ENCODE assay signal across 9 mouse cellular contexts in genomic region chr4:140744654-140745053, GRCm38 (mm10). TPM values are rescaled to one million over a fixed set of nuclear protein-coding genes. Genes with fewer than 3 reads are reported as not detected.
A peak's percentile ranks its signal among the peaks of the same experiment; 100 is the strongest.
DNase-seq lines count a peak whose midpoint lies in the region; ATAC-seq and TF ChIP-seq lines count a peak whose summit lies in the region.
"Had no signal": no experiment of that assay in that cellular context is flagged by ENCODE, and none has a peak within 500 bp of the region (broad histone marks: within the 10 kb centered on the region; RNA-seq: fewer than 3 reads in every experiment).

No protein-coding gene starts in this region.

- H3K4me1 ChIP-seq in hindbrain, embryonic 10.5 days (replicated peaks): peaks cover 33% of the 10 kb centered on the region
- H3K4me1 ChIP-seq in hindbrain, embryonic 16.5 days (ENCODE audit: control insufficient read depth, insufficient read depth, low read depth, low read length): no peaks in the 10 kb centered on the region
- 0 out of 2 replicates have a peak, but pooled peaks cover 2% of the 10 kb centered on the region for H3K4me1 ChIP-seq in embryonic fibroblast, embryonic 13.5 days (ENCODE audit: control insufficient read depth, insufficient read depth, low read length)

- TF ChIP-seq POLR2A in embryonic fibroblast, embryonic 13.5 days (IDR thresholded peaks at IDR 0.05; ENCODE audit: low read depth, low read length): no peak

- H3K9me3 ChIP-seq in hindbrain, embryonic 10.5 days: no peaks in the 10 kb centered on the region
- H3K9me3 ChIP-seq in hindbrain, embryonic 16.5 days (ENCODE audit: control insufficient read depth, low read length): no peaks in the 10 kb centered on the region

- 29% methylated on average over 3 of the region's 3 CpGs for WGBS in hindbrain, embryonic 10.5 days
- 23% methylated on average over 3 of the region's 3 CpGs for WGBS in hindbrain, embryonic 16.5 days

- H3K4me3 ChIP-seq in hindbrain, embryonic 10.5 days: no peak overlapping the region
- no peak overlapping the region for H3K4me3 ChIP-seq in hindbrain, embryonic 16.5 days (ENCODE audit: low read length)
- H3K4me3 ChIP-seq in embryonic fibroblast, embryonic 13.5 days (ENCODE audit: insufficient read depth, low read length): no peak overlapping the region

- intact Hi-C loops in left cerebral cortex, postnatal 14 days (cut with DNase I): no loop called here

- peaks cover 18% of the 10 kb centered on the region; the same call in 1 of the 2 replicates for H3K27me3 ChIP-seq in hindbrain, embryonic 10.5 days (ENCODE audit: insufficient read depth, poor library complexity, severe bottlenecking)
- H3K27me3 ChIP-seq in hindbrain, embryonic 16.5 days (replicated peaks; ENCODE audit: control insufficient read depth, insufficient read depth, low read length): peaks cover 4% of the 10 kb centered on the region

- no peaks in the 10 kb centered on the region for H3K36me3 ChIP-seq in hindbrain, embryonic 10.5 days
- no peaks in the 10 kb centered on the region for H3K36me3 ChIP-seq in hindbrain, embryonic 16.5 days (ENCODE audit: control insufficient read depth, insufficient read depth, low read length)

- H3K27ac ChIP-seq in hindbrain, embryonic 10.5 days: no peak overlapping the region
- H3K27ac ChIP-seq in hindbrain, embryonic 16.5 days (ENCODE audit: low read depth, low read length): no peak overlapping the region
- H3K27ac ChIP-seq in embryonic fibroblast, embryonic 13.5 days (ENCODE audit: insufficient read depth, low read length): no peak overlapping the region

- H3K4me2 ChIP-seq in hindbrain, embryonic 16.5 days (ENCODE audit: low read length): no peak overlapping the region

- ATAC-seq in hindbrain, embryonic 16.5 days: no peak
- no peak for ATAC-seq in erythroid progenitor cell, adult 5-6 weeks (replicated peaks; ENCODE audit: low FRiP score, poor library complexity, severe bottlenecking)

- no peak overlapping the region for H3K9ac ChIP-seq in hindbrain, embryonic 16.5 days (ENCODE audit: low read depth, low read length)

- peak; percentile 47 for DNase-seq in hindbrain, embryonic 10.5 days (ENCODE audit: low spot score)
- DNase-seq in CD8-positive naive resting alpha-beta T cell, adult 2 months (ENCODE audit: low read depth in 2 of 2, low spot score in 2 of 2): peak; percentile 11 to 28
- peak; percentile 65 for DNase-seq in adrenal gland, postnatal 25 days
- peak; percentile 45 to 70 for DNase-seq in left cerebral cortex, postnatal 14 days (ENCODE audit: low spot score in 2 of 2)
- DNase-seq in right cerebral cortex, postnatal 14 days: peak; percentile 65

- peak; percentile 88; the same call in 1 of the 2 replicates for TF ChIP-seq CTCF in embryonic fibroblast, embryonic 13.5 days (IDR thresholded peaks at IDR 0.05; ENCODE audit: borderline replicate concordance, insufficient read depth, low read length)

RNA-seq across cellular contexts. Expression of gene Padi6, which starts 2.2 kb away (rescaled TPM):
- 0.06 TPM in 1 of 2 replicates, not detected in the other for polyA plus RNA-seq in hindbrain, embryonic 10.5 days (2016; fragmentation: Nextera tagmentation; extraction: Ambion mirVana)
- polyA plus RNA-seq in hindbrain, embryonic 16.5 days (2015; fragmentation: Nextera tagmentation; extraction: Ambion mirVana): 0.06 TPM in 1 of 2 replicates, not detected in the other
- 0.15 TPM in 1 of 2 replicates, not detected in the other for total RNA-seq in adrenal gland, postnatal 25 days (2021)
- not detected in 2 replicates for polyA plus RNA-seq in embryonic fibroblast, embryonic 13.5 days (2011; ENCODE audit: insufficient read length, low read depth, missing spikeins)
- total RNA-seq in left cerebral cortex, postnatal 14 days (2021): under 1 TPM; 0.55 to 0.77 TPM
- total RNA-seq in erythroid progenitor cell, adult 5-6 weeks (2015; ENCODE audit: low replicate concordance): not detected in 2 replicates
- total RNA-seq in erythroid progenitor cell, adult 5-6 weeks (2017; ENCODE audit: low replicate concordance): not detected in 2 replicates
- polyA plus RNA-seq: liver, embryonic 16.5 days had no signal

RNA-seq across cellular contexts. Expression of gene Padi4, which starts 29.4 kb away (rescaled TPM):
- 0.35 and 0.51 TPM in 2 replicates for polyA plus RNA-seq in hindbrain, embryonic 10.5 days (2016; fragmentation: Nextera tagmentation; extraction: Ambion mirVana)
- polyA plus RNA-seq in hindbrain, embryonic 16.5 days (2015; fragmentation: Nextera tagmentation; extraction: Ambion mirVana): 0.14 TPM in 1 of 2 replicates, not detected in the other
- total RNA-seq in adrenal gland, postnatal 25 days (2021): 0.76 TPM in 1 of 2 replicates, not detected in the other
- polyA plus RNA-seq in embryonic fibroblast, embryonic 13.5 days (2011; ENCODE audit: insufficient read length, low read depth, missing spikeins): not detected in 2 replicates
- total RNA-seq in left cerebral cortex, postnatal 14 days (2021): not detected
- 8.0 and 15.1 TPM in 2 replicates for total RNA-seq in erythroid progenitor cell, adult 5-6 weeks (2015; ENCODE audit: low replicate concordance)
- 4.1 and 15.1 TPM in 2 replicates for total RNA-seq in erythroid progenitor cell, adult 5-6 weeks (2017; ENCODE audit: low replicate concordance)

RNA-seq across cellular contexts. Expression of gene Rcc2, which starts 44.3 kb away (rescaled TPM):
- polyA plus RNA-seq in hindbrain, embryonic 10.5 days (2016; fragmentation: Nextera tagmentation; extraction: Ambion mirVana): 33.9 and 37.5 TPM in 2 replicates
- polyA plus RNA-seq in hindbrain, embryonic 16.5 days (2015; fragmentation: Nextera tagmentation; extraction: Ambion mirVana): 7.7 and 9.5 TPM in 2 replicates
- 82.0 and 87.5 TPM in 2 replicates for total RNA-seq in adrenal gland, postnatal 25 days (2021)
- polyA plus RNA-seq in embryonic fibroblast, embryonic 13.5 days (2011; ENCODE audit: insufficient read length, low read depth, missing spikeins): 102 and 125 TPM in 2 replicates
- total RNA-seq in left cerebral cortex, postnatal 14 days (2021): 10 to 100 TPM; 67.2 to 69.5 TPM
- total RNA-seq in erythroid progenitor cell, adult 5-6 weeks (2015; ENCODE audit: low replicate concordance): 22.6 and 25.6 TPM in 2 replicates
- total RNA-seq in erythroid progenitor cell, adult 5-6 weeks (2017; ENCODE audit: low replicate concordance): 22.3 and 26.0 TPM in 2 replicates
